Mouse (Mus musculus): ENCODE results near the gene Snx3. TPM values are rescaled to one million over a fixed set of nuclear protein-coding genes. Genes with fewer than 3 reads are reported as not detected.
A peak's percentile ranks its signal among the peaks of the same experiment; 100 is the strongest.

Gene Snx3
- polyA plus RNA-seq, 1 experiment, result 363 TPM

- Histone ChIP-seq H3K27ac (ENCODE audit: control insufficient read depth, insufficient read depth, low read depth, low read length) (no peak overlapping the region), H3K27me3 (ENCODE audit: control insufficient read depth, insufficient read depth, low read length) (no peaks in the 10 kb centered on the region), H3K36me3 (ENCODE audit: control insufficient read depth, insufficient read depth, low read length) (no peaks in the 10 kb centered on the region), H3K4me1 (ENCODE audit: control insufficient read depth, insufficient read depth, low read length) (peaks cover 12% of the 10 kb centered on the region), H3K4me3 (ENCODE audit: control insufficient read depth, low read depth, low read length) (no peak overlapping the region)
- TF ChIP-seq CTCF (IDR thresholded peaks at IDR 0.05; ENCODE audit: control insufficient read depth, insufficient read depth, insufficient replicate concordance, low read depth, low read length) (no peak), POLR2A (IDR thresholded peaks at IDR 0.05; ENCODE audit: control insufficient read depth, low read depth, low read length) (no peak)
These were observed 26.8 kb upstream of the Snx3 start for GRCm38 (mm10) chr10:42474946-42475514.

GRCm38 (mm10) chr10:42476774-42477475 lies 24.9 kb upstream of the Snx3 start:
- TF ChIP-seq POLR2A (IDR thresholded peaks at IDR 0.05; ENCODE audit: control insufficient read depth, low read depth, low read length), result no peak
- TF ChIP-seq CTCF (IDR thresholded peaks at IDR 0.05; ENCODE audit: control insufficient read depth, insufficient read depth, insufficient replicate concordance, low read depth, low read length), result no peak
- Histone ChIP-seq H3K4me1 (ENCODE audit: control insufficient read depth, insufficient read depth, low read length) (peaks cover 12% of the 10 kb centered on the region), H3K36me3 (ENCODE audit: control insufficient read depth, insufficient read depth, low read length) (no peaks in the 10 kb centered on the region), H3K4me3 (ENCODE audit: control insufficient read depth, low read depth, low read length) (no peak overlapping the region), H3K27me3 (ENCODE audit: control insufficient read depth, insufficient read depth, low read length) (no peaks in the 10 kb centered on the region), H3K27ac (ENCODE audit: control insufficient read depth, insufficient read depth, low read depth, low read length) (no peak overlapping the region)

GRCm38 (mm10) chr10:42477550-42478340 lies 24.1 kb upstream of the Snx3 start:
- peaks cover 12% of the 10 kb centered on the region for H3K4me1 ChIP-seq (ENCODE audit: control insufficient read depth, insufficient read depth, low read length)
- no peaks in the 10 kb centered on the region for H3K36me3 ChIP-seq (ENCODE audit: control insufficient read depth, insufficient read depth, low read length)
- peak overlapping the region; percentile 87 for H3K4me3 ChIP-seq (ENCODE audit: control insufficient read depth, low read depth, low read length)
- no peak for TF ChIP-seq POLR2A (IDR thresholded peaks at IDR 0.05; ENCODE audit: control insufficient read depth, low read depth, low read length)
- TF ChIP-seq CTCF (IDR thresholded peaks at IDR 0.05; ENCODE audit: control insufficient read depth, insufficient read depth, insufficient replicate concordance, low read depth, low read length), result no peak
- H3K27me3 ChIP-seq (ENCODE audit: control insufficient read depth, insufficient read depth, low read length), result no peaks in the 10 kb centered on the region
- peak overlapping the region; percentile 89 for H3K27ac ChIP-seq (ENCODE audit: control insufficient read depth, insufficient read depth, low read depth, low read length)

GRCm38 (mm10) chr10:42478341-42478720 lies 23.5 kb upstream of the Snx3 start, which contains the start of gene Afg1l:
Gene Afg1l, minus strand, starts transcription at chr10:42478565.
- TF ChIP-seq CTCF (IDR thresholded peaks at IDR 0.05; ENCODE audit: control insufficient read depth, insufficient read depth, insufficient replicate concordance, low read depth, low read length), result no peak
- TF ChIP-seq POLR2A (IDR thresholded peaks at IDR 0.05; ENCODE audit: control insufficient read depth, low read depth, low read length), result peak; percentile 67

GRCm38 (mm10) chr10:42480719-42481118 lies 21.1 kb upstream of the Snx3 start:
- Histone ChIP-seq H3K4me3 (ENCODE audit: control insufficient read depth, low read depth, low read length) (no peak overlapping the region), H3K27me3 (ENCODE audit: control insufficient read depth, insufficient read depth, low read length) (no peaks in the 10 kb centered on the region), H3K36me3 (ENCODE audit: control insufficient read depth, insufficient read depth, low read length) (no peaks in the 10 kb centered on the region), H3K4me1 (ENCODE audit: control insufficient read depth, insufficient read depth, low read length) (peaks cover 12% of the 10 kb centered on the region), H3K27ac (ENCODE audit: control insufficient read depth, insufficient read depth, low read depth, low read length) (no peak overlapping the region)
- TF ChIP-seq CTCF (IDR thresholded peaks at IDR 0.05; ENCODE audit: control insufficient read depth, insufficient read depth, insufficient replicate concordance, low read depth, low read length) (no peak), POLR2A (IDR thresholded peaks at IDR 0.05; ENCODE audit: control insufficient read depth, low read depth, low read length) (no peak)

More at GRCm38 (mm10) chr10:42478341-42478720, 23.5 kb upstream of the Snx3 start, which contains the start of gene Afg1l:
- peak within 1 kb of the TSS; percentile 87 for H3K4me3 ChIP-seq (ENCODE audit: control insufficient read depth, low read depth, low read length)
- H3K27me3 ChIP-seq (ENCODE audit: control insufficient read depth, insufficient read depth, low read length), result no peaks in the 10 kb centered on the region
- H3K27ac ChIP-seq (ENCODE audit: control insufficient read depth, insufficient read depth, low read depth, low read length), result peak within 1 kb of the TSS; percentile 89
- H3K4me1 ChIP-seq (ENCODE audit: control insufficient read depth, insufficient read depth, low read length), result peaks cover 12% of the 10 kb centered on the region
- H3K36me3 ChIP-seq (ENCODE audit: control insufficient read depth, insufficient read depth, low read length), result no peaks in the 10 kb centered on the region

- Histone ChIP-seq H3K27ac (ENCODE audit: control insufficient read depth, insufficient read depth, low read depth, low read length) (no peak overlapping the region), H3K4me3 (ENCODE audit: control insufficient read depth, low read depth, low read length) (no peak overlapping the region), H3K27me3 (ENCODE audit: control insufficient read depth, insufficient read depth, low read length) (no peaks in the 10 kb centered on the region), H3K36me3 (ENCODE audit: control insufficient read depth, insufficient read depth, low read length) (no peaks in the 10 kb centered on the region), H3K4me1 (ENCODE audit: control insufficient read depth, insufficient read depth, low read length) (peaks cover 3% of the 10 kb centered on the region; the same call in 1 of the 2 replicates)
- no peak for TF ChIP-seq POLR2A (IDR thresholded peaks at IDR 0.05; ENCODE audit: control insufficient read depth, low read depth, low read length)
- TF ChIP-seq CTCF (IDR thresholded peaks at IDR 0.05; ENCODE audit: control insufficient read depth, insufficient read depth, insufficient replicate concordance, low read depth, low read length), result no peak
These were observed 13.1 kb upstream of the Snx3 start for GRCm38 (mm10) chr10:42488606-42489296.

Measured in testis, adult 2 months (tissue).